Mouse (Mus musculus) cerebral cortex, adult 2 months (tissue): ENCODE measurements around the gene Vmn1r155.

Experiments
- WGBS: fragments of 180-500 bp; shearing (Covaris S2); methylation state at CpG from one replicate; pipeline ENCODE4 v1.1.7; 2018; 5-methylcytosine and 5-hydroxymethylcytosine counted together

Vmn1r155 gene

DNA sequence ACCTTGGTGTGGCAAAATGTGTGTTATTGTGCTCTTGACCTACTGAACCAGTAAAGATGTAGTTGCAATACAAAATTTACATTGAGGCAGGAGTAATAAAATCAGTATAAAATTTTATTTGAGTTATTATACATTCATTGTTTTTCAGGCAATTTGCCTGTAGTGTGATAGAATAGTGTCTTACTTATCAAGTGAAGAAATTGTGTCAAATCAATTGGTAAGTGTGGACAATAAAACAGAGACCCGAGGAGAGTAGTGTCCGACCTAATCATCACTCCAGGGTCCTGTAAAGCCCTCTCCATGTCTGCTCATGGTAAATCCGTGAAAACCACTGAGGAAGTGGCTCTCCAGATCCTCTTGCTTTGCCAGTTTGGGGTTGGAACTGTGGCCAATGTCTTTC is at the start of gene Vmn1r155:
Gene Vmn1r155, plus strand, starts transcription at position 301 of the 400 bp plus-strand sequence.
- WGBS, result no CpG with 5 or more reads among the region's 3 CpGs

- WGBS, result no CpG with 5 or more reads among the region's 2 CpGs
Observed at GRCm38 (mm10) chr7:22692217-22692616, 34.4 kb downstream of the Vmn1r155 start, which contains the start of gene Gm8693. TSS of gene Gm8693 (minus strand) at chr7:22692317.
